Mouse (Mus musculus) right cerebral cortex, postnatal 4 days (tissue): Measurements from ENCODE around the gene Nubpl.

Experiments
- DNase-seq: peaks from one replicate; pipeline ENCODE4 v3.0.0-alpha.2; 2022

Nubpl gene

GRCm38 (mm10) chr12:52247438-52247837 is 149.9 kb downstream of the Nubpl start:
- DNase-seq = no peak

- no peak for DNase-seq
Measured at GRCm38 (mm10) chr12:52248531-52248930, 151.0 kb downstream of the Nubpl start.

- DNase-seq = no peak
Measured at GRCm38 (mm10) chr12:52254089-52254488, 156.6 kb downstream of the Nubpl start.

- no peak for DNase-seq
Measured at GRCm38 (mm10) chr12:52268131-52268530, 170.6 kb downstream of the Nubpl start.

- no peak for DNase-seq
Measured at GRCm38 (mm10) chr12:52272828-52273227, 175.3 kb downstream of the Nubpl start.

GRCm38 (mm10) chr12:52276320-52276719 is 178.8 kb downstream of the Nubpl start:
- DNase-seq = no peak

GRCm38 (mm10) chr12:52281232-52281631 is 183.7 kb downstream of the Nubpl start:
- no peak for DNase-seq

GRCm38 (mm10) chr12:52284471-52284870 is 186.9 kb downstream of the Nubpl start:
- no peak for DNase-seq

GRCm38 (mm10) chr12:52286802-52287201 is 189.3 kb downstream of the Nubpl start:
- DNase-seq = no peak

- DNase-seq = no peak
Measured at GRCm38 (mm10) chr12:52288537-52288936, 191.0 kb downstream of the Nubpl start.

GRCm38 (mm10) chr12:52288941-52289567 is 191.5 kb downstream of the Nubpl start:
- DNase-seq = no peak

GRCm38 (mm10) chr12:52289594-52289993 is 192.1 kb downstream of the Nubpl start:
- DNase-seq = no peak

GRCm38 (mm10) chr12:52293931-52294330 is 196.4 kb downstream of the Nubpl start:
- no peak for DNase-seq

GRCm38 (mm10) chr12:52297988-52298387 is 200.5 kb downstream of the Nubpl start:
- DNase-seq = no peak

GRCm38 (mm10) chr12:52298683-52299082 is 201.1 kb downstream of the Nubpl start:
- no peak for DNase-seq

- no peak for DNase-seq
Measured at GRCm38 (mm10) chr12:52302961-52303360, 205.4 kb downstream of the Nubpl start.

GRCm38 (mm10) chr12:52306348-52306747 is 208.8 kb downstream of the Nubpl start:
- DNase-seq = no peak

- DNase-seq = no peak
Measured at GRCm38 (mm10) chr12:52307331-52307982, 209.9 kb downstream of the Nubpl start.

- DNase-seq = no peak
Measured at GRCm38 (mm10) chr12:52308628-52309027, 211.1 kb downstream of the Nubpl start.

- no peak for DNase-seq
Measured at GRCm38 (mm10) chr12:52314818-52315217, 217.3 kb downstream of the Nubpl start.

GRCm38 (mm10) chr12:52317635-52318034 is 220.1 kb downstream of the Nubpl start:
- DNase-seq = no peak

GRCm38 (mm10) chr12:52318426-52318825 is 220.9 kb downstream of the Nubpl start:
- DNase-seq = no peak

- no peak for DNase-seq
Measured at GRCm38 (mm10) chr12:52319156-52319555, 221.6 kb downstream of the Nubpl start.

- DNase-seq = no peak
Measured at GRCm38 (mm10) chr12:52328488-52328887, 231.0 kb downstream of the Nubpl start.
